Mouse (Mus musculus) G1E (cell line): ENCODE measurements at regions not wholly inside any gene's neighbourhood (a gene's known extent, or its start where the extent isn't known, plus 50 kb on each side); places are given as distances from the start of the nearest gene placed in this dataset.

Source experiments
- ATAC-seq: 2 replicates; pipeline ENCODE4 v1.8.0; 2016; ENCODE audit warnings: mild to moderate bottlenecking; ENCODE audit not compliant: insufficient number of reproducible peaks, poor library complexity, low FRiP score, severe bottlenecking; ENCODE audit errors: extremely low read depth
- DNase-seq: peaks from one replicate; pipeline ENCODE4 v3.0.0; 2012; ENCODE audit warnings: low spot score
- H3K27me3 ChIP-seq: 2 replicates; pipeline ENCODE4 v1.6.1; 2012; ENCODE audit warnings: mild to moderate bottlenecking, low read length, inconsistent platforms; ENCODE audit not compliant: insufficient read depth
- H3K36me3 ChIP-seq: replicated peaks from 2 replicates; pipeline ENCODE3; 2012; ENCODE audit warnings: mild to moderate bottlenecking, inconsistent platforms
- H3K4me1 ChIP-seq: 2 replicates; pipeline ENCODE4 v1.6.1; 2012; ENCODE audit warnings: low read depth, low read length, inconsistent platforms, mixed read lengths; ENCODE audit not compliant: insufficient read depth
- H3K4me3 ChIP-seq: 2 replicates; pipeline ENCODE4 v1.5.1; 2012; ENCODE audit warnings: low read depth, mild to moderate bottlenecking, inconsistent platforms, low read length, moderate library complexity, mixed read lengths
- H3K9me3 ChIP-seq: replicated peaks from 2 replicates; pipeline ENCODE4 v1.6.1; 2012; ENCODE audit warnings: inconsistent platforms
- CTCF ChIP-seq: IDR thresholded peaks from 2 replicates; pipeline ENCODE4 v1.5.1; 2012; ENCODE audit warnings: low read depth, low read length, inconsistent platforms, mixed read lengths
- GATA1 ChIP-seq: IDR thresholded peaks from 2 replicates; pipeline ENCODE4 v1.6.1; 2012; ENCODE audit warnings: borderline replicate concordance, low read length, inconsistent platforms, mixed read lengths
- GATA2 ChIP-seq: IDR thresholded peaks from 2 replicates; pipeline ENCODE4 v1.6.1; 2012; ENCODE audit warnings: low read depth, low read length, inconsistent platforms, borderline replicate concordance
- POLR2AphosphoS5 ChIP-seq: IDR thresholded peaks from 2 replicates; pipeline ENCODE4 v1.6.1; 2012; ENCODE audit warnings: low read depth, low read length, inconsistent platforms; ENCODE audit not compliant: insufficient replicate concordance
- TAL1 ChIP-seq: conservative IDR thresholded peaks from 2 replicates; pipeline ENCODE4 v1.6.1; 2012; ENCODE audit warnings: low read depth, low read length, inconsistent platforms, mixed read lengths

- H3K9me3 ChIP-seq, result no peaks in the 10 kb centered on the region
- TF ChIP-seq GATA2, result no peak
- no peak for TF ChIP-seq GATA1
- TF ChIP-seq POLR2AphosphoS5, result no peak
- no peak for TF ChIP-seq CTCF
- no peak for TF ChIP-seq TAL1
- H3K4me3 ChIP-seq, result no peak overlapping the region
- H3K27me3 ChIP-seq, result no peaks in the 10 kb centered on the region
- no peak for ATAC-seq
- no peak for DNase-seq
- H3K4me1 ChIP-seq, result no peaks in the 10 kb centered on the region
- H3K36me3 ChIP-seq, result no peaks in the 10 kb centered on the region
These were observed 525.4 kb upstream of the Gje1 start for GRCm38 (mm10) chr10:15243460-15243859.

DNA sequence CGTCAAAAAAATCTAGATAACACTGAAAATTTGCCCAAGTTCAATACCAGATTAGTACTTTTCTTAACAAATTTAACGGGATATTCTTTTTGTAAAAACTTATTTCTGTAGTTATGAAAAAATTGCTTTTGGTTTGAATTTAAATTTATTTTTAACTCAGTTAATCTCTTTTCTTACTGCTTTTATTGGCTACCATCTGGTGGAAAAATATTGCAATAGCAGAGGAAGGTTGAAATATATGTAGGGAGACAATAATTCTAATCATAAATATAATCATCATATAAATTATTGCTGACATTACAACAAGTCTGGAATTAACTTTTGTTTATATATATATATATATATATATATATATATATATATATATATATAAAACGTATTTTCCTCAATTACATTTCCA, 500.9 kb upstream of the Gje1 start:
- Histone ChIP-seq H3K27me3 (no peaks in the 10 kb centered on the region), H3K4me3 (no peak overlapping the region)
- no peak for ATAC-seq

GRCm38 (mm10) chr10:15179585-15179984, 461.6 kb upstream of the Gje1 start:
- Histone ChIP-seq H3K4me1 (no peaks in the 10 kb centered on the region), H3K9me3 (no peaks in the 10 kb centered on the region), H3K27me3 (no peaks in the 10 kb centered on the region), H3K36me3 (no peaks in the 10 kb centered on the region), H3K4me3 (no peak overlapping the region)
- TF ChIP-seq GATA1 (no peak), TAL1 (no peak), POLR2AphosphoS5 (no peak), CTCF (no peak), GATA2 (no peak)
- DNase-seq, result no peak
- no peak for ATAC-seq

More for the DNA sequence above, 500.9 kb upstream of the Gje1 start:
- DNase-seq, result no peak
- Histone ChIP-seq H3K9me3 (no peaks in the 10 kb centered on the region), H3K4me1 (no peaks in the 10 kb centered on the region), H3K36me3 (no peaks in the 10 kb centered on the region)
- TF ChIP-seq POLR2AphosphoS5 (no peak), CTCF (no peak)

DNA sequence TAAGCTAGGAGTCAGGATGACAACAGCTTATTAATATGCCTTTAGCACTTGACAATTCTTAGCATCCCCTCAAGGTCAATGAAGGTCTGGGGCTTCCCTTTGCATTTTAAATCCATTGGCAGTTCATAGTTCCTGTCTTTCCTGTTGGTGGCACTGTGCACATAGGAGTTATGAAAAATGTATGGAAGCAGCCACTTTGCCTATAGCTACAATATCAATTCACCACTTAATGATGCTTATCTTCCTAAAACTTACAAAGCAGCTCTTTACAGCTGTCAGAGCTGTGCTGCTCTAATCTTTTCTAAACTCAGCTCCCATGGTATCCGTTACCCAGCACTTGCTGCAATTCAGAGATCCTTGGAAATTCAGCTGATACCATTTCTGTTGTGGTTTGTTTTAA, 456.4 kb upstream of the Gje1 start:
- TF ChIP-seq TAL1, result no peak
- TF ChIP-seq GATA2, result no peak
- no peak for TF ChIP-seq POLR2AphosphoS5
- TF ChIP-seq GATA1, result no peak
- TF ChIP-seq CTCF, result no peak
- ATAC-seq, result no peak

DNA sequence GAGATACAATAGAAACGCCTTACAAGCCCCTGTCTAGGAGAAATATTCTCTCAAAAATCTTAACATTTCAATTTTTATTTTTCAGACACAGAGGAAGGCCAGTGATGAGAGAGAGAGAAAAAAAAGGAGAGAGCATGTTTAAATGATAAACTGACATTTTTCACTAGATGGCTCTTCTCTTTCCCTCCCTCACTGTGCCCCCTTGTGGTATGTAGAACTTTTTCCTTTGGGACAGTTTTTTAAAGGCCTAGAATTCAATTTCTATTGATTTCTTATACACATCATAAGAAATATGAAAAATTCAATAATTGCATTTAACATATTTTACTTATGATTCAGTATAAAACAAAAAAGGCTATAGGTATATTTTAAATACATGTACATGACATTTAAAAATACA, 454.5 kb upstream of the Gje1 start:
- no peak for DNase-seq
- TF ChIP-seq TAL1, result no peak
- no peak for TF ChIP-seq GATA2
- no peak for TF ChIP-seq CTCF
- TF ChIP-seq GATA1, result no peak
- TF ChIP-seq POLR2AphosphoS5, result no peak

More for the DNA sequence above, 456.4 kb upstream of the Gje1 start:
- Histone ChIP-seq H3K36me3 (no peaks in the 10 kb centered on the region), H3K4me1 (no peaks in the 10 kb centered on the region), H3K9me3 (no peaks in the 10 kb centered on the region), H3K27me3 (no peaks in the 10 kb centered on the region), H3K4me3 (no peak overlapping the region)
- no peak for DNase-seq

GRCm38 (mm10) chr10:15140703-15141102, 422.7 kb upstream of the Gje1 start:
- no peak for DNase-seq

More for the DNA sequence above, 454.5 kb upstream of the Gje1 start:
- no peak for ATAC-seq
- Histone ChIP-seq H3K36me3 (no peaks in the 10 kb centered on the region), H3K27me3 (no peaks in the 10 kb centered on the region), H3K4me3 (no peak overlapping the region), H3K9me3 (no peaks in the 10 kb centered on the region), H3K4me1 (no peaks in the 10 kb centered on the region)

More at GRCm38 (mm10) chr10:15140703-15141102, 422.7 kb upstream of the Gje1 start:
- Histone ChIP-seq H3K36me3 (no peaks in the 10 kb centered on the region), H3K27me3 (no peaks in the 10 kb centered on the region), H3K9me3 (no peaks in the 10 kb centered on the region), H3K4me3 (no peak overlapping the region), H3K4me1 (no peaks in the 10 kb centered on the region)
- no peak for TF ChIP-seq TAL1
- TF ChIP-seq GATA2, result no peak
- no peak for TF ChIP-seq GATA1
- TF ChIP-seq POLR2AphosphoS5, result no peak
- TF ChIP-seq CTCF, result no peak
- ATAC-seq, result no peak
